13 mouse cellular contexts compared by ENCODE assay signal in the genomic region with DNA sequence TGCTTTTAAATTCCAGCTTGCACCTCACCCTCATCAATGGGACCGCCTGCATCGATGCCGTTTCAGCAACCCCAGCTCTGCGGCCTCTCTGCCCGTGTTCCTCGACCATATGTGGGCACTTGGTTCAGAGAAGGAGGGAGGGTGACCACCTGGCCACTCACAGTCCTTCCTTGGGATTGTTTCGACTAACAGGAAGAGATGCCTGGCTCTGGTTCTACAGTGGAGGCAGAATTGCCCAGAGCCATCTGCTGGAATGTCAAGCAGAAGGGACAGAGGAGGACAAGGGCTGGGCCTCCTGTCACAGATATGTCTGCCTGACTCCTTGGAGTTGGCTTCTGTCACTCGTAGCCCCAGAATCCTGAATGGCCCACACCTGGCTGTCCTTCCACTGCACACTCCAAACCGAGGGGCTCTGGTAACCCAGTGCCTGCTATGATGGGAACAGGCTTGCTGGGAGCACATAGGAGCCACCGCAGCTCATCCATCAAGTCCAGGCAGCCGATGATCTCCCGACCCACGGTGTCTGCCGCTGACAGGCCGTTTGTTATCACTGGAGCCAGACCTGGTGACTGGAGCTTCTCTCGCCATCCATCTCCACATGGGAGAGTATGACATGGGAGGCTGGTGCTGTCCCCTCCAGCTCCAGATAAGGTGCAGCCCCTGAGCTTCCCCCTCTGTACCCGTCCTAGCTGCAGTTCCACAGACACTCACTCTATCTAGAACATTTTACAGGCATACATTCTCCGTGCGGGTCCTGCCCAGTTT. TPM values are rescaled to one million over a fixed set of nuclear protein-coding genes. Genes with fewer than 3 reads are reported as not detected.
DNase-seq lines count a peak whose midpoint lies in the region; ATAC-seq and TF ChIP-seq lines count a peak whose summit lies in the region.
"Had no signal": no experiment of that assay in that cellular context is flagged by ENCODE, and none has a peak within 500 bp of the region (broad histone marks: within the 10 kb centered on the region; RNA-seq: fewer than 3 reads in every experiment).

No protein-coding gene starts in this region.

- no peak overlapping the region for H3K27ac ChIP-seq in heart, embryonic 12.5 days (ENCODE audit: poor library complexity, severe bottlenecking)
- no peak overlapping the region for H3K27ac ChIP-seq in stomach, embryonic 14.5 days (ENCODE audit: low read length)
- no peak overlapping the region for H3K27ac ChIP-seq in stomach, postnatal 0 days (replicated peaks)
- H3K27ac ChIP-seq in liver, embryonic 11.5 days (ENCODE audit: low read depth, low read length) = peak overlapping the region; percentile 85
- no peak overlapping the region for H3K27ac ChIP-seq in stomach, embryonic 16.5 days (ENCODE audit: low read length)
- H3K27ac ChIP-seq: embryonic facial prominence, embryonic 12.5 days; heart, adult 2 months had no signal

- DNase-seq in heart, adult 8-10 months (ENCODE audit: low spot score) = no peak
- no peak for DNase-seq in stomach, postnatal 0 days (ENCODE audit: low spot score)
- peak; percentile 66 for DNase-seq in liver, embryonic 11.5 days (ENCODE audit: low spot score)
- DNase-seq in layer of hippocampus, postnatal 36 days = no peak
- DNase-seq: forebrain, postnatal 0 days; heart, adult 2 months; kidney, adult 9 months; lung, postnatal 10 days had no signal

- no peak overlapping the region for H3K9ac ChIP-seq in heart, embryonic 12.5 days
- H3K9ac ChIP-seq in stomach, embryonic 14.5 days (replicated peaks; ENCODE audit: low read depth, low read length) = no peak overlapping the region
- H3K9ac ChIP-seq in stomach, postnatal 0 days (ENCODE audit: low read length) = no peak overlapping the region
- peak overlapping the region; percentile 43 for H3K9ac ChIP-seq in liver, embryonic 11.5 days (ENCODE audit: low read depth, low read length)
- H3K9ac ChIP-seq in stomach, embryonic 16.5 days (ENCODE audit: low read length) = no peak overlapping the region
- H3K9ac ChIP-seq: embryonic facial prominence, embryonic 12.5 days; forebrain, postnatal 0 days had no signal

- no peaks in the 10 kb centered on the region for H3K36me3 ChIP-seq in heart, embryonic 12.5 days
- H3K36me3 ChIP-seq in stomach, embryonic 14.5 days (ENCODE audit: control insufficient read depth, insufficient read depth, low read length) = no peaks in the 10 kb centered on the region
- H3K36me3 ChIP-seq in stomach, postnatal 0 days (ENCODE audit: control insufficient read depth, insufficient read depth, low read length) = no peaks in the 10 kb centered on the region
- H3K36me3 ChIP-seq in liver, embryonic 11.5 days (ENCODE audit: control insufficient read depth, insufficient read depth, low read length) = peaks cover under 1% of the 10 kb centered on the region; the same call in 1 of the 2 replicates
- H3K36me3 ChIP-seq in stomach, embryonic 16.5 days (ENCODE audit: control insufficient read depth, insufficient read depth, low read length) = no peaks in the 10 kb centered on the region
- H3K36me3 ChIP-seq: embryonic facial prominence, embryonic 12.5 days had no signal

- H3K4me2 ChIP-seq in heart, embryonic 12.5 days = no peak overlapping the region
- H3K4me2 ChIP-seq in stomach, embryonic 14.5 days (replicated peaks; ENCODE audit: low read depth, low read length) = no peak overlapping the region
- no peak overlapping the region for H3K4me2 ChIP-seq in stomach, postnatal 0 days (replicated peaks; ENCODE audit: low read depth)
- peak overlapping the region; percentile 59 for H3K4me2 ChIP-seq in liver, embryonic 11.5 days
- H3K4me2 ChIP-seq in stomach, embryonic 16.5 days (ENCODE audit: low read depth, low read length) = no peak overlapping the region
- H3K4me2 ChIP-seq: embryonic facial prominence, embryonic 12.5 days had no signal

- peaks cover 49% of the 10 kb centered on the region for H3K27me3 ChIP-seq in heart, embryonic 12.5 days (replicated peaks)
- peaks cover 8% of the 10 kb centered on the region for H3K27me3 ChIP-seq in stomach, embryonic 14.5 days (ENCODE audit: control insufficient read depth, insufficient read depth, low read length)
- H3K27me3 ChIP-seq in stomach, postnatal 0 days (ENCODE audit: control insufficient read depth, insufficient read depth, low read length) = no peaks in the 10 kb centered on the region
- peaks cover 3% of the 10 kb centered on the region; the same call in 1 of the 2 replicates for H3K27me3 ChIP-seq in liver, embryonic 11.5 days (replicated peaks; ENCODE audit: control insufficient read depth, insufficient read depth, low read length)
- H3K27me3 ChIP-seq in stomach, embryonic 16.5 days (ENCODE audit: control insufficient read depth, insufficient read depth, low read length) = peaks cover 14% of the 10 kb centered on the region

- H3K4me1 ChIP-seq in heart, embryonic 12.5 days (replicated peaks) = peaks cover 10% of the 10 kb centered on the region
- no peaks in the 10 kb centered on the region for H3K4me1 ChIP-seq in stomach, embryonic 14.5 days (ENCODE audit: control insufficient read depth, insufficient read depth, low read length)
- no peaks in the 10 kb centered on the region for H3K4me1 ChIP-seq in stomach, postnatal 0 days (replicated peaks; ENCODE audit: control insufficient read depth, insufficient read depth)
- peaks cover 73% of the 10 kb centered on the region for H3K4me1 ChIP-seq in liver, embryonic 11.5 days (replicated peaks; ENCODE audit: control insufficient read depth, insufficient read depth, low read length)
- H3K4me1 ChIP-seq in stomach, embryonic 16.5 days (ENCODE audit: control insufficient read depth, insufficient read depth, low read length) = no peaks in the 10 kb centered on the region
- H3K4me1 ChIP-seq: embryonic facial prominence, embryonic 12.5 days had no signal

- TF ChIP-seq CTCF in stomach, postnatal 0 days (IDR thresholded peaks at IDR 0.05; ENCODE audit: low read depth) = no peak

- H3K4me3 ChIP-seq in heart, embryonic 12.5 days = no peak overlapping the region
- no peak overlapping the region for H3K4me3 ChIP-seq in stomach, embryonic 14.5 days (ENCODE audit: low read depth, low read length)
- H3K4me3 ChIP-seq in stomach, postnatal 0 days (ENCODE audit: low read depth, low read length) = no peak overlapping the region
- H3K4me3 ChIP-seq in liver, embryonic 11.5 days (ENCODE audit: low read depth, low read length) = peak overlapping the region; percentile 10; the same call in 1 of the 2 replicates
- H3K4me3 ChIP-seq in stomach, embryonic 16.5 days (replicated peaks; ENCODE audit: low read length) = no peak overlapping the region
- H3K4me3 ChIP-seq: embryonic facial prominence, embryonic 12.5 days; heart, adult 2 months had no signal

- peak; percentile 81 for ATAC-seq in heart, embryonic 12.5 days (ENCODE audit: insufficient number of reproducible peaks, low FRiP score)
- ATAC-seq in stomach, embryonic 14.5 days (ENCODE audit: insufficient number of reproducible peaks, insufficient read depth, low FRiP score, low read depth) = peak; percentile 49; the same call in 1 of the 2 replicates
- no peak for ATAC-seq in stomach, postnatal 0 days (ENCODE audit: low FRiP score, low TSS enrichment)
- ATAC-seq in liver, embryonic 11.5 days (replicated peaks; ENCODE audit: low FRiP score) = peak; percentile 94
- peak; percentile 59; the same call in 1 of the 2 replicates for ATAC-seq in stomach, embryonic 16.5 days (ENCODE audit: insufficient read depth, low FRiP score)
- no peak for ATAC-seq in inflammation-experienced regulatory T-cells, adult 6 months
- ATAC-seq: forebrain, postnatal 0 days had no signal

- 39% methylated on average over 19 of the region's 19 CpGs for WGBS in heart, embryonic 12.5 days
- WGBS in stomach, embryonic 14.5 days = 36% methylated on average over 19 of the region's 19 CpGs
- WGBS in stomach, postnatal 0 days = 47% methylated on average over 19 of the region's 19 CpGs
- WGBS in liver, embryonic 11.5 days = 37% methylated on average over 19 of the region's 19 CpGs
- WGBS in stomach, embryonic 16.5 days = 41% methylated on average over 19 of the region's 19 CpGs

- H3K9me3 ChIP-seq in heart, embryonic 12.5 days (replicated peaks) = no peaks in the 10 kb centered on the region
- H3K9me3 ChIP-seq in stomach, embryonic 14.5 days (ENCODE audit: control insufficient read depth, low read depth, low read length) = no peaks in the 10 kb centered on the region
- no peaks in the 10 kb centered on the region for H3K9me3 ChIP-seq in stomach, postnatal 0 days (ENCODE audit: control insufficient read depth, low read length)
- no peaks in the 10 kb centered on the region for H3K9me3 ChIP-seq in liver, embryonic 11.5 days (ENCODE audit: control insufficient read depth, low read length)
- no peaks in the 10 kb centered on the region for H3K9me3 ChIP-seq in stomach, embryonic 16.5 days (replicated peaks; ENCODE audit: control insufficient read depth, low read length)
- H3K9me3 ChIP-seq: embryonic facial prominence, embryonic 12.5 days had no signal

- TF ChIP-seq EP300 in stomach, postnatal 0 days (optimal IDR thresholded peaks at IDR 0.05) = no peak

RNA-seq across cellular contexts. Expression of gene Cbfa2t3, which starts 13.6 kb away (rescaled TPM):
- polyA plus RNA-seq in heart, embryonic 12.5 days (2016; fragmentation: Nextera tagmentation; extraction: Ambion mirVana) = 6.2 TPM in 2 replicates
- total RNA-seq in heart, adult 8-10 months (2022) = 10 to 100 TPM; 15.1 to 22.1 (median 18.2) TPM
- 4.1 and 4.4 TPM in 2 replicates for polyA plus RNA-seq in stomach, embryonic 14.5 days (2014; fragmentation: Nextera tagmentation; extraction: Ambion mirVana)
- polyA plus RNA-seq in stomach, postnatal 0 days (2015; fragmentation: Nextera tagmentation; extraction: Ambion mirVana) = 1.8 and 2.4 TPM in 2 replicates
- 13.8 and 14.4 TPM in 2 replicates for polyA plus RNA-seq in liver, embryonic 11.5 days (2014; fragmentation: Nextera tagmentation; extraction: Ambion mirVana)
- polyA plus RNA-seq in stomach, embryonic 16.5 days (2015; fragmentation: Nextera tagmentation; extraction: Ambion mirVana) = 3.2 and 4.1 TPM in 2 replicates
- 10 to 100 TPM; 47.2 to 50.2 TPM for total RNA-seq in layer of hippocampus, postnatal 36 days (2021)
- under 1 TPM; 0.31 to 0.54 (median 0.52) TPM for polyA plus RNA-seq in inflammation-experienced regulatory T-cells, adult 6 months (2017; shearing (Covaris generic))

Comparison
In these comparisons a context has a peak if more than half of its experiments do, and no peak if none do; other contexts are left out.
1. ATAC-seq: peak in heart, embryonic 12.5 days (single experiment), stomach, embryonic 14.5 days (single experiment), liver, embryonic 11.5 days (single experiment) and stomach, embryonic 16.5 days (single experiment); none in stomach, postnatal 0 days (single experiment) and inflammation-experienced regulatory T-cells, adult 6 months (single experiment).